In the genomic region with DNA sequence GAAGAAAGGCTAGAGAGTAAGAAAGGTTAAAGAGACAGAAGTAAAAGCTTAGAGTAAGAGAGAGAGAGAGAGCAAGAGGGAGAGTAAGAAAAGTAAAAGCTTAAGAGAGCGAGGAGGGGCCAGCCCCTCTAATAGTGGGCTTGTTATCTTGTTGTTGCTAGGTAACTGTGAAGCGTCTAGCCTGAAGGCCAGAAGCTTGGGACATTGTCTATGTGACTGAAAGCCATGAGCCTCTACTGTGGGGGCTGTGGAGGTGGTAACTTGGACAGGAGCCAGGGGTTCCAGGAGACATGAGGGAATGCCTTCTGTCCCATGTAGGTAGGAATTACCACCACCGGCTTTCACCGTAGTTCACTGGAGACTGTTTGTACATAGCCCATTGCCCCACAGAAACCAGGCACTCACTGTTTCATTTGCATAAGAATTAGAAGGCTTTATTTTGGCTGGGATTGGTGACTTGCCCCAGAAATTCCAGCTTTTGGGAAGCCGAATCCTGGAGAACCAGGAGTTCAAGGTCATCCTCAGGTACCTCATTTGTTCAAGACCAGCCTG, we compare ENCODE assay signal across 16 mouse cellular contexts. TPM values are rescaled to one million over a fixed set of nuclear protein-coding genes. Genes with fewer than 3 reads are reported as not detected.
DNase-seq lines count a peak whose midpoint lies in the region; ATAC-seq lines count a peak whose summit lies in the region.
"Had no signal": no experiment of that assay in that cellular context is flagged by ENCODE, and none has a peak within 500 bp of the region (broad histone marks: within the 10 kb centered on the region; RNA-seq: fewer than 3 reads in every experiment).

No protein-coding gene starts in this region.

- no peak overlapping the region for H3K4me2 ChIP-seq in heart, embryonic 15.5 days
- H3K4me2 ChIP-seq: intestine, embryonic 15.5 days; neural tube, embryonic 15.5 days had no signal

- no peak overlapping the region for H3K9ac ChIP-seq in heart, embryonic 15.5 days
- H3K9ac ChIP-seq: intestine, embryonic 15.5 days; liver, embryonic 14.5 days; neural tube, embryonic 15.5 days had no signal

- no peak overlapping the region for H3K4me3 ChIP-seq in heart, embryonic 15.5 days
- H3K4me3 ChIP-seq: intestine, embryonic 15.5 days; neural tube, embryonic 15.5 days had no signal

- H3K4me1 ChIP-seq in heart, embryonic 15.5 days (replicated peaks), result peaks cover 2% of the 10 kb centered on the region; the same call in 1 of the 2 replicates
- H3K4me1 ChIP-seq: intestine, embryonic 15.5 days; neural tube, embryonic 15.5 days had no signal

- H3K36me3 ChIP-seq in heart, embryonic 15.5 days, result no peaks in the 10 kb centered on the region
- H3K36me3 ChIP-seq: intestine, embryonic 15.5 days; neural tube, embryonic 15.5 days had no signal

- peak overlapping the region; percentile 79 for H3K27ac ChIP-seq in heart, embryonic 15.5 days
- H3K27ac ChIP-seq: intestine, embryonic 15.5 days; liver, embryonic 14.5 days; macrophage; neural tube, embryonic 15.5 days had no signal

- 48% methylated on average over 5 of the region's 5 CpGs for WGBS in heart, embryonic 15.5 days

- 0 out of 2 replicates have a peak, but pooled peaks have one; percentile 31 for ATAC-seq in heart, embryonic 15.5 days (replicated peaks; ENCODE audit: insufficient number of reproducible peaks, insufficient read depth, low FRiP score, low read depth)
- ATAC-seq: intestine, embryonic 15.5 days had no signal

- no peaks in the 10 kb centered on the region for H3K9me3 ChIP-seq in heart, embryonic 15.5 days (replicated peaks)
- H3K9me3 ChIP-seq: intestine, embryonic 15.5 days; neural tube, embryonic 15.5 days had no signal

- no peaks in the 10 kb centered on the region for H3K27me3 ChIP-seq in heart, embryonic 15.5 days
- H3K27me3 ChIP-seq: intestine, embryonic 15.5 days; neural tube, embryonic 15.5 days had no signal

- no peak for DNase-seq in heart, adult 8-10 months (ENCODE audit: low spot score)
- DNase-seq in ovary, adult 18-20 months (ENCODE audit: low spot score), result peak; percentile 16
- DNase-seq in ovary, postnatal 10 days (ENCODE audit: low spot score), result no peak
- DNase-seq in embryo, embryonic 10.5 days (ENCODE audit: low spot score), result peak; percentile 14
- DNase-seq in retina, postnatal 1 day, result peak; percentile 65
- DNase-seq in lung, adult 18-20 months, result no peak
- DNase-seq: cerebellum, adult 11 months; gastrocnemius, postnatal 25 days; kidney, postnatal 10 days; layer of hippocampus, adult 9-11 months; thymus, postnatal 4 days had no signal

RNA-seq across cellular contexts. Expression of gene Hprt, which starts 26.3 kb away (rescaled TPM):
- polyA plus RNA-seq in heart, embryonic 15.5 days (2015; fragmentation: Nextera tagmentation; extraction: Ambion mirVana), result 191 and 238 TPM in 2 replicates
- total RNA-seq in heart, adult 8-10 months (2022), result 10 to 100 TPM; 50.1 to 58.0 (median 53.9) TPM

RNA-seq across cellular contexts. Expression of gene Phf6, which starts 49.6 kb away (rescaled TPM):
- polyA plus RNA-seq in heart, embryonic 15.5 days (2015; fragmentation: Nextera tagmentation; extraction: Ambion mirVana), result 13.2 and 16.7 TPM in 2 replicates
- total RNA-seq in heart, adult 8-10 months (2022), result 1 to 10 TPM; 4.3 to 6.9 (median 5.4) TPM

Comparison
In these comparisons a context has a peak if more than half of its experiments do, and no peak if none do; other contexts are left out.
1. DNase-seq: peak in ovary, adult 18-20 months (single experiment), embryo, embryonic 10.5 days (single experiment) and retina, postnatal 1 day (single experiment); none in heart, adult 8-10 months (single experiment), ovary, postnatal 10 days (single experiment) and lung, adult 18-20 months (0 of 2).